Mouse (Mus musculus) liver, embryonic 13.5 days (tissue): ENCODE results near the gene Aqr. TPM values are rescaled to one million over a fixed set of nuclear protein-coding genes. Genes with fewer than 3 reads are reported as not detected.

ENCODE experiments used
- ATAC-seq: fragments of 200-750 bp; cut with Nextera tagmentation; 2 replicates; pipeline ENCODE4 v1.8.0; 2017; ENCODE audit warnings: low read depth, mild to moderate bottlenecking, moderate number of reproducible peaks, moderate library complexity
- DNase-seq: peaks from one replicate; pipeline ENCODE4 v3.0.0; 2022
- H3K27ac ChIP-seq: fragments of 300-500 bp; sonication (generic); 2 replicates; pipeline ENCODE4 v1.5.1; 2015; ENCODE audit warnings: moderate library complexity, mild to moderate bottlenecking, inconsistent platforms
- H3K27me3 ChIP-seq: fragments of 300-500 bp; sonication (generic); 2 replicates; pipeline ENCODE4 v1.6.1; 2015; ENCODE audit warnings: mild to moderate bottlenecking, inconsistent platforms
- H3K36me3 ChIP-seq: fragments of 300-500 bp; sonication (generic); 2 replicates; pipeline ENCODE4 v1.6.1; 2015; ENCODE audit warnings: mild to moderate bottlenecking, inconsistent platforms
- H3K4me1 ChIP-seq: fragments of 300-500 bp; sonication (generic); replicated peaks from 2 replicates; pipeline ENCODE4 v1.6.1; 2015; ENCODE audit warnings: inconsistent platforms
- H3K4me2 ChIP-seq: fragments of 300-500 bp; sonication (generic); 2 replicates; pipeline ENCODE4 v1.6.1; 2015; ENCODE audit warnings: inconsistent platforms, mild to moderate bottlenecking, moderate library complexity
- H3K4me3 ChIP-seq: fragments of 300-500 bp; sonication (generic); replicated peaks from 2 replicates; pipeline ENCODE4 v1.5.1; 2015; ENCODE audit warnings: mild to moderate bottlenecking, inconsistent platforms
- H3K9ac ChIP-seq: fragments of 300-500 bp; sonication (generic); 2 replicates; pipeline ENCODE4 v1.6.1; 2015; ENCODE audit warnings: mild to moderate bottlenecking, inconsistent platforms
- H3K9me3 ChIP-seq: fragments of 300-500 bp; sonication (generic); replicated peaks from 2 replicates; pipeline ENCODE4 v1.6.1; 2016; ENCODE audit warnings: inconsistent platforms
- WGBS: fragments of 180-500 bp; shearing (Covaris S2); methylation state at CpG from one replicate; pipeline ENCODE4 v1.1.7; 2015; ENCODE audit not compliant: insufficient replicate concordance; 5-methylcytosine and 5-hydroxymethylcytosine counted together
- polyA plus RNA-seq: library from polyadenylated mRNA; unstranded; fragments of >200 nt; fragmentation: Nextera tagmentation; extraction: Ambion mirVana; gene quantifications from 2 replicates; pipeline ENCODE4 v1.2.1, GENCODE M21; 2015

Gene Aqr
- polyA plus RNA-seq, 1 experiment from 2014 or later = 24.9 TPM

GRCm38 (mm10) chr2:114133355-114133754 lies 53.5 kb downstream of the Aqr start:
- no peak overlapping the region for H3K9ac ChIP-seq
- H3K4me3 ChIP-seq = no peak overlapping the region
- no peaks in the 10 kb centered on the region for H3K4me1 ChIP-seq
- 57% methylated on average over 4 of the region's 4 CpGs for WGBS
- H3K27ac ChIP-seq = no peak overlapping the region
- no peak overlapping the region for H3K4me2 ChIP-seq
- ATAC-seq (0 out of 2 replicates have a peak, but pooled peaks have one; percentile 60), DNase-seq (no peak)
- no peaks in the 10 kb centered on the region for H3K27me3 ChIP-seq
- H3K9me3 ChIP-seq = no peaks in the 10 kb centered on the region
- peaks cover 71% of the 10 kb centered on the region for H3K36me3 ChIP-seq

DNA sequence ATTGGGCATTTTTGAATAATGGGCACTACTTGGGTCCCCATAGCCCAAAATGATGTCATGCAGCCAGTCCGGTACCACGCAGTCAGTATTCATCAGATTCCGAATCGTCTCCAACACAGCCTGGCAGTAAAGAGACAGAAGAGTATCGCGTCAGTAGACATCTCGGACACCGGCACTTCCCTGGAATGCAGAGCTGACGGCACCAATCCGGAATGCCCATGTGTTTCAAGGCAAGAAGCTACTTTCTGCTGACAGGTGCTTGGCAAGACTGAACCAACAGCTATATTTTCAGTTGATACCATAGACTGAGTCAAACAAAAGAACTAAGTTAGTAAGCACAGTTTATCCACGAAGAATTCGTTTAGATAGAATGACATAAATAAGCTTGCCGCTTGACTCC lies 56.2 kb downstream of the Aqr start:
- no peak for DNase-seq
- Histone ChIP-seq H3K27me3 (no peaks in the 10 kb centered on the region), H3K4me2 (no peak overlapping the region), H3K4me1 (no peaks in the 10 kb centered on the region), H3K9me3 (no peaks in the 10 kb centered on the region), H3K27ac (no peak overlapping the region), H3K36me3 (peaks cover 70% of the 10 kb centered on the region), H3K9ac (no peak overlapping the region), H3K4me3 (no peak overlapping the region)
- ATAC-seq = no peak
- WGBS = 88% methylated on average over 13 of the region's 13 CpGs

DNA sequence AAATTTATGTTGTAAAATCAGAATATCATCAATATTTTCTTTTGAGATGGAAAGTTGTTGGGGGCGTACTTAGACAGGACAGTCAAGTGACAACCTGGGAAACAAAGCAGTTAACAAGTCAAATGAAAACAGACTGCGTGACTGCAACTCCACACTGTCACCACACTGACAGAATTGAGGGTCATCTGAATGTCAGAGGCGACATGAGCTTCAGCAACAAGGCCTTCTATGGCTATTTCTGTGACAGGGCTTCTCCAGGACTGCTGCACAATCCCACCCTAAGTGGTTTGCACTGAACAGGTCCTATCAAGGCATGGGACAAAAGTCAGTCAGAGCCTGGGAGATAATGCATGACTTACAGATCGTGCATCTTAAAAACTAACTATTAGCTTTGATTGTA lies 63.5 kb downstream of the Aqr start:
- H3K27me3 ChIP-seq = no peaks in the 10 kb centered on the region
- H3K4me1 ChIP-seq = no peaks in the 10 kb centered on the region
- no peaks in the 10 kb centered on the region for H3K9me3 ChIP-seq
- peaks cover 72% of the 10 kb centered on the region for H3K36me3 ChIP-seq
- no peak overlapping the region for H3K27ac ChIP-seq
- no peak overlapping the region for H3K4me2 ChIP-seq
- no peak overlapping the region for H3K4me3 ChIP-seq
- no peak overlapping the region for H3K9ac ChIP-seq
- 80% methylated on average over 4 of the region's 4 CpGs for WGBS
- DNase-seq (no peak), ATAC-seq (no peak)

- H3K4me2 ChIP-seq = no peak overlapping the region
- peaks cover 63% of the 10 kb centered on the region for H3K36me3 ChIP-seq
- H3K27ac ChIP-seq = no peak overlapping the region
- DNase-seq (no peak), ATAC-seq (no peak)
- no peak overlapping the region for H3K9ac ChIP-seq
- no peaks in the 10 kb centered on the region for H3K27me3 ChIP-seq
- no peaks in the 10 kb centered on the region for H3K9me3 ChIP-seq
- no peak overlapping the region for H3K4me3 ChIP-seq
- 65% methylated on average over 7 of the region's 7 CpGs for WGBS
- peaks cover 28% of the 10 kb centered on the region for H3K4me1 ChIP-seq
Measured at GRCm38 (mm10) chr2:114119451-114119850, 67.4 kb downstream of the Aqr start.

DNA sequence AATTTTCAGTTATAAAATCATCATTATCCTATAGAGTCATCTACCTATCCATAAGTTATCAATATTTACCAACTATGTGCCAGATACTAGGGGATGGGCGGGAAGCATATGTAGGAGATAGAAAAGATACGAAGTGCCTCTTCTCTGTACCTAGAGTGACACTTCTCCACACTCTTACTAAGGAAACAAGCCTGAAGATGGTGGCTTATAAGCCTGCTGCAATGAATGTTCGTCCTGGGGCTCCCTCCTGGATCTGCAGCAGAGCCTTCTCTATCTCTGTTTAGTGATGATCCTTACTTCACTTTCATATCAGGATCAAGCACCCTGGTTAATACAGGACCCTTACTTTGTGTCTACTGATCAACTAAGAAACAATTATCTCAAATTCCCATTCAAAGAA lies 69.2 kb downstream of the Aqr start:
- Histone ChIP-seq H3K4me1 (peaks cover 28% of the 10 kb centered on the region), H3K4me2 (no peak overlapping the region; the same call in 1 of the 2 replicates), H3K27ac (peak overlapping the region; percentile 69), H3K36me3 (peaks cover 66% of the 10 kb centered on the region), H3K27me3 (no peaks in the 10 kb centered on the region), H3K9ac (no peak overlapping the region), H3K4me3 (no peak overlapping the region), H3K9me3 (no peaks in the 10 kb centered on the region)
- ATAC-seq (peak; percentile 59), DNase-seq (no peak)
- WGBS = 48% methylated on average over 3 of the region's 3 CpGs

- no peak overlapping the region for H3K9ac ChIP-seq
- H3K27me3 ChIP-seq = no peaks in the 10 kb centered on the region
- H3K4me3 ChIP-seq = no peak overlapping the region
- H3K4me2 ChIP-seq = peak overlapping the region; percentile 25; the same call in 1 of the 2 replicates
- 54% methylated on average over 3 of the region's 3 CpGs for WGBS
- peak; percentile 40 for DNase-seq
- peak; percentile 89 for ATAC-seq
- H3K9me3 ChIP-seq = no peaks in the 10 kb centered on the region
- H3K27ac ChIP-seq = peak overlapping the region; percentile 76
- peaks cover 28% of the 10 kb centered on the region for H3K4me1 ChIP-seq
- H3K36me3 ChIP-seq = peaks cover 66% of the 10 kb centered on the region
Measured at GRCm38 (mm10) chr2:114117235-114117634, 69.6 kb downstream of the Aqr start.

- no peak overlapping the region for H3K4me2 ChIP-seq
Measured at GRCm38 (mm10) chr2:114115563-114115962, 71.3 kb downstream of the Aqr start.

GRCm38 (mm10) chr2:114107288-114108278 lies 79.2 kb downstream of the Aqr start:
- Histone ChIP-seq H3K9me3 (no peaks in the 10 kb centered on the region), H3K4me2 (no peak overlapping the region), H3K27me3 (no peaks in the 10 kb centered on the region), H3K27ac (no peak overlapping the region), H3K4me3 (no peak overlapping the region), H3K4me1 (no peaks in the 10 kb centered on the region), H3K36me3 (peaks cover 79% of the 10 kb centered on the region), H3K9ac (no peak overlapping the region)
- WGBS = 88% methylated on average over 23 of the region's 23 CpGs
- ATAC-seq = no peak
- no peak for DNase-seq

More at GRCm38 (mm10) chr2:114115563-114115962, 71.3 kb downstream of the Aqr start:
- Histone ChIP-seq H3K27ac (peak overlapping the region; percentile 21; the same call in 1 of the 2 replicates), H3K27me3 (no peaks in the 10 kb centered on the region), H3K4me1 (peaks cover 28% of the 10 kb centered on the region), H3K4me3 (no peak overlapping the region), H3K9me3 (no peaks in the 10 kb centered on the region), H3K9ac (no peak overlapping the region), H3K36me3 (peaks cover 59% of the 10 kb centered on the region)
- no peak for DNase-seq
- ATAC-seq = peak; percentile 85
- WGBS = 34% methylated on average over 4 of the region's 4 CpGs

DNA sequence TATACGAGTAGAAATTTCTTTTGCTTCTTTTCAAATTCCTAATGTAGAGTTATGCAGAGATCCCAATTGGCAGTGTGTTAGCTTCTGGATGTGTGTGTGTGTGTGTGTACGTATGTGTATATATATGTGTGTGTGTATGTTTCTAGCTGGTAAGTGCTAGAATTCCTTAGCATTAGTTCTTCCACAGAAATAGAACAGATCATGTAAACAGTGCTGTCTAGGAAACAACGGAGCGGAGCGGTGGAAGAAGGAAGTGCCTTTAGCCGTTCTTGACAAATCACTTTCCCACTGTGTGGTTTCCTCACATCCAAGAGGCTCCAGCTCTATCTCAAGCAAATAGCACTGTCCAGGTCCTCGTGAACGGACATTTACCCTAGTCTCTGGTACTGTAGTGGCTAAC lies 80.4 kb downstream of the Aqr start:
- Histone ChIP-seq H3K27ac (no peak overlapping the region), H3K36me3 (peaks cover 81% of the 10 kb centered on the region), H3K9me3 (no peaks in the 10 kb centered on the region), H3K4me1 (no peaks in the 10 kb centered on the region), H3K27me3 (no peaks in the 10 kb centered on the region), H3K9ac (no peak overlapping the region), H3K4me3 (no peak overlapping the region), H3K4me2 (no peak overlapping the region)
- ATAC-seq (no peak), DNase-seq (no peak)
- 83% methylated on average over 8 of the region's 8 CpGs for WGBS

DNA sequence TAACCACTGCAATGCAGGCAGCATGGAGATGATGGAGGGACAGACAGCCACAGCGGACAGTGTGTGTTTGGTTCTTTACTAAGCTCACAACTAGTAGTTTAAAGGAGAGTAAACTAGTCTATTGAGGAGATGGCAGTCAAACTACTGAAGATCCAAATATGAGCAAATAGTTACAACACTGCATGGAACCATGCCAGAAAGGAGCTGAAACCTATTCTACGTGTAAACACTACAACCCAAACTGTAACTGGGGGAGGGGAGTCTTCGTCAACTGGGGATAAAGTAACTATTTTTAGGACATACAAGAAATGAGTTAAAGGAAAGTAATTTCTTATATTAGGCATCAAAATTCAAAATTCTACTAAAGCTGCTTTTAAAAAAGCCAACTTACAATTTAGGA lies 84.4 kb downstream of the Aqr start:
- 75% methylated on average over 3 of the region's 3 CpGs for WGBS
- DNase-seq = no peak

GRCm38 (mm10) chr2:114100834-114101233 lies 86.0 kb downstream of the Aqr start:
- no peak for ATAC-seq
- no peak overlapping the region for H3K27ac ChIP-seq
- H3K27me3 ChIP-seq = no peaks in the 10 kb centered on the region
- H3K4me1 ChIP-seq = peaks cover 13% of the 10 kb centered on the region
- H3K4me2 ChIP-seq = no peak overlapping the region
- H3K9ac ChIP-seq = no peak overlapping the region
- 88% methylated on average over 9 of the region's 9 CpGs for WGBS
- DNase-seq = no peak
- peaks cover 60% of the 10 kb centered on the region for H3K36me3 ChIP-seq
- H3K4me3 ChIP-seq = no peak overlapping the region
- H3K9me3 ChIP-seq = no peaks in the 10 kb centered on the region

More for the DNA sequence above, 84.4 kb downstream of the Aqr start:
- peaks cover 7% of the 10 kb centered on the region for H3K4me1 ChIP-seq
- no peaks in the 10 kb centered on the region for H3K9me3 ChIP-seq
- no peaks in the 10 kb centered on the region for H3K27me3 ChIP-seq
- peaks cover 74% of the 10 kb centered on the region for H3K36me3 ChIP-seq
- H3K9ac ChIP-seq = no peak overlapping the region
- H3K27ac ChIP-seq = no peak overlapping the region
- no peak overlapping the region for H3K4me3 ChIP-seq
- H3K4me2 ChIP-seq = no peak overlapping the region
- ATAC-seq = no peak
